Mouse (Mus musculus): Measurements from ENCODE around the gene Zmiz1. TPM values are rescaled to one million over a fixed set of nuclear protein-coding genes. Genes with fewer than 3 reads are reported as not detected.

Gene Zmiz1
- total and polyA plus RNA-seq, 3 experiments, result 3.7 to 45.8 (median 11.1) TPM

- no peak for DNase-seq (ENCODE audit: extremely low read depth)
- no peaks in the 10 kb centered on the region for H3K9me3 ChIP-seq (replicated peaks; ENCODE audit: low read length)
- H3K4me2 ChIP-seq (ENCODE audit: insufficient read depth, low read depth, poor library complexity, severe bottlenecking), result no peak overlapping the region
- H3K27ac ChIP-seq (ENCODE audit: insufficient read depth, low read depth), result no peak overlapping the region
- H3K36me3 ChIP-seq (replicated peaks in 1 of 2; ENCODE audit: control insufficient read depth in 1 of 2, insufficient read depth in 1 of 2, low read length in 1 of 2), result no peaks in the 10 kb centered on the region
- H3K4me3 ChIP-seq (replicated peaks in 1 of 3; ENCODE audit: low read depth in 2 of 3, low read length in 2 of 3, poor library complexity in 1 of 3), result no peak overlapping the region
- in situ Hi-C loops (cut with MboI; ENCODE audit: low pct_ligation_motif_present, low pct_unique_long_range_greater_than_20kb, low sequenced_read_pairs), result no loop called here
- H3K27me3 ChIP-seq (replicated peaks), result no peaks in the 10 kb centered on the region
- dilution Hi-C loops (cut with MboI; ENCODE audit: extremely low pct_ligation_motif_present, extremely low pct_unique_long_range_greater_than_20kb, low sequenced_read_pairs), result no loop called here
- TF ChIP-seq NELFE (IDR thresholded peaks at IDR 0.05; ENCODE audit: low read depth, low read length) (no peak), IRF4 (IDR thresholded peaks at IDR 0.05; ENCODE audit: low read depth, low read length) (no peak), ETS1 (conservative IDR thresholded peaks at IDR 0.05; ENCODE audit: low read depth, low read length) (no peak), RCOR1 (conservative IDR thresholded peaks at IDR 0.05; ENCODE audit: low read depth, low read length) (no peak), POLR2AphosphoS2 (IDR thresholded peaks at IDR 0.05; ENCODE audit: low read depth, low read length) (no peak), UBTF (IDR thresholded peaks at IDR 0.05; ENCODE audit: low read depth, low read length) (no peak), TCF12 (IDR thresholded peaks at IDR 0.05; ENCODE audit: low read depth, low read length) (no peak), ZKSCAN1 (IDR thresholded peaks at IDR 0.05; ENCODE audit: borderline replicate concordance, low read depth, low read length) (no peak), GABPA (IDR thresholded peaks at IDR 0.05; ENCODE audit: insufficient replicate concordance, low read depth, low read length) (no peak), CTCF (conservative IDR thresholded peaks at IDR 0.05 in 1 of 2, IDR thresholded peaks at IDR 0.05 in 1 of 2; ENCODE audit: low read depth in 2 of 2, low read length in 2 of 2) (no peak), MEF2A (IDR thresholded peaks at IDR 0.05; ENCODE audit: borderline replicate concordance, low read depth, low read length) (no peak), MYC (IDR thresholded peaks at IDR 0.05; ENCODE audit: low read depth, low read length) (no peak)
- H3K9ac ChIP-seq (ENCODE audit: insufficient read depth, low read depth), result no peak overlapping the region
- peaks cover 11 to 16% of the 10 kb centered on the region in 2 experiments; a peak in 3 of 4 replicates for H3K4me1 ChIP-seq (ENCODE audit: control insufficient read depth in 1 of 2, insufficient read depth in 2 of 2)
- H3K79me2 ChIP-seq (replicated peaks; ENCODE audit: control insufficient read depth, extremely low read depth, insufficient read depth, poor library complexity, severe bottlenecking), result no peaks in the 10 kb centered on the region
Measured at GRCm38 (mm10) chr14:25448471-25448870, 10.5 kb upstream of the Zmiz1 start.

- Histone ChIP-seq H3K4me2 (ENCODE audit: insufficient read depth, low read depth, poor library complexity, severe bottlenecking) (no peak overlapping the region), H3K36me3 (replicated peaks in 1 of 2; ENCODE audit: control insufficient read depth in 1 of 2, insufficient read depth in 1 of 2, low read length in 1 of 2) (no peaks in the 10 kb centered on the region), H3K9ac (ENCODE audit: insufficient read depth, low read depth) (no peak overlapping the region), H3K27ac (ENCODE audit: insufficient read depth, low read depth) (no peak overlapping the region), H3K4me1 (ENCODE audit: control insufficient read depth in 1 of 2, insufficient read depth in 2 of 2) (peaks cover 11 to 26% of the 10 kb centered on the region in 2 experiments; a peak in 3 of 4 replicates), H3K27me3 (replicated peaks) (peaks cover 5% of the 10 kb centered on the region), H3K9me3 (replicated peaks; ENCODE audit: low read length) (no peaks in the 10 kb centered on the region), H3K79me2 (replicated peaks; ENCODE audit: control insufficient read depth, extremely low read depth, insufficient read depth, poor library complexity, severe bottlenecking) (no peaks in the 10 kb centered on the region), H3K4me3 (replicated peaks in 1 of 3; ENCODE audit: low read depth in 2 of 3, low read length in 2 of 3, poor library complexity in 1 of 3) (no peak overlapping the region)
- dilution Hi-C loops (cut with MboI; ENCODE audit: extremely low pct_ligation_motif_present, extremely low pct_unique_long_range_greater_than_20kb, low sequenced_read_pairs), result no loop called here
- no peak for TF ChIP-seq JUN (IDR thresholded peaks at IDR 0.05; ENCODE audit: insufficient read depth, low read depth, low read length)
- TF ChIP-seq IRF4 (IDR thresholded peaks at IDR 0.05; ENCODE audit: low read depth, low read length), result no peak
- no peak for TF ChIP-seq TBP (conservative IDR thresholded peaks at IDR 0.05; ENCODE audit: low read depth, low read length)
- no peak for TF ChIP-seq SIN3A (IDR thresholded peaks at IDR 0.05; ENCODE audit: low read length)
- no peak for TF ChIP-seq MEF2A (IDR thresholded peaks at IDR 0.05; ENCODE audit: borderline replicate concordance, low read depth, low read length)
- no peak for TF ChIP-seq RCOR1 (conservative IDR thresholded peaks at IDR 0.05; ENCODE audit: low read depth, low read length)
- TF ChIP-seq EP300 (IDR thresholded peaks at IDR 0.05; ENCODE audit: low read length), result no peak
- in situ Hi-C loops (cut with MboI; ENCODE audit: low pct_ligation_motif_present, low pct_unique_long_range_greater_than_20kb, low sequenced_read_pairs), result loop anchor here (5.0 to 25.0 kb wide), 2 partner anchors 39 to 964 kb away; partner anchors contain the start of genes Polr3a and Rps24
- no peak for DNase-seq (ENCODE audit: extremely low read depth)
Measured at GRCm38 (mm10) chr14:25451099-25451667, 7.8 kb upstream of the Zmiz1 start.

All from CH12.LX (cell line).